Mouse (Mus musculus) liver, embryonic 11.5 days (tissue): ENCODE measurements around the gene Bod1. TPM values are rescaled to one million over a fixed set of nuclear protein-coding genes. Genes with fewer than 3 reads are reported as not detected.

Source experiments
- ATAC-seq: fragments of 200-750 bp; cut with Nextera tagmentation; replicated peaks from 2 replicates; pipeline ENCODE4 v1.8.0; 2017; ENCODE audit warnings: moderate number of reproducible peaks, mild to moderate bottlenecking, moderate TSS enrichment, moderate library complexity; ENCODE audit not compliant: low FRiP score
- DNase-seq: peaks from one replicate; pipeline ENCODE4 v3.0.0-alpha.2; 2017; ENCODE audit warnings: low spot score
- H3K27ac ChIP-seq: fragments of 300-500 bp; sonication (generic); 2 replicates; pipeline ENCODE4 v1.5.1; 2014; ENCODE audit warnings: mild to moderate bottlenecking, low read depth, low read length, control low read depth
- H3K27me3 ChIP-seq: fragments of 300-500 bp; sonication (generic); replicated peaks from 2 replicates; pipeline ENCODE4 v1.6.1; 2014; ENCODE audit warnings: low read length, mixed read lengths; ENCODE audit not compliant: control insufficient read depth, insufficient read depth
- H3K36me3 ChIP-seq: fragments of 300-500 bp; sonication (generic); 2 replicates; pipeline ENCODE4 v1.6.1; 2014; ENCODE audit warnings: mild to moderate bottlenecking, low read length, moderate library complexity, mixed read lengths; ENCODE audit not compliant: control insufficient read depth, insufficient read depth
- H3K4me1 ChIP-seq: fragments of 300-500 bp; sonication (generic); replicated peaks from 2 replicates; pipeline ENCODE4 v1.6.1; 2014; ENCODE audit warnings: low read length, mixed read lengths; ENCODE audit not compliant: control insufficient read depth, insufficient read depth
- H3K4me2 ChIP-seq: fragments of 300-500 bp; sonication (generic); 2 replicates; pipeline ENCODE4 v1.6.1; 2014; ENCODE audit warnings: mild to moderate bottlenecking, control low read depth, moderate library complexity
- H3K4me3 ChIP-seq: fragments of 300-500 bp; sonication (generic); 2 replicates; pipeline ENCODE4 v1.5.1; 2014; ENCODE audit warnings: low read depth, low read length, control low read depth
- H3K9ac ChIP-seq: fragments of 300-500 bp; sonication (generic); 2 replicates; pipeline ENCODE4 v1.6.1; 2014; ENCODE audit warnings: low read depth, low read length, control low read depth
- H3K9me3 ChIP-seq: fragments of 300-500 bp; sonication (generic); 2 replicates; pipeline ENCODE4 v1.6.1; 2016; ENCODE audit warnings: low read length, inconsistent platforms, mixed read lengths; ENCODE audit not compliant: control insufficient read depth
- WGBS: fragments of 180-500 bp; shearing (Covaris S2); extraction: QIAGEN DNeasy Blood & Tissue Kit; methylation state at CpG from one replicate; pipeline ENCODE4 v1.1.7; 2014; 5-methylcytosine and 5-hydroxymethylcytosine counted together
- polyA plus RNA-seq: library from polyadenylated mRNA; unstranded; fragments of >200 nt; fragmentation: Nextera tagmentation; extraction: Ambion mirVana; gene quantifications from 2 replicates; pipeline ENCODE4 v1.2.1, GENCODE M21; 2014

Gene Bod1
- 39.7 and 40.1 TPM in 2 replicates for polyA plus RNA-seq

- under 1% methylated on average over 76 of the region's 76 CpGs for WGBS
These were observed at the start of gene Bod1 for GRCm38 (mm10) chr11:31671354-31672169. Gene Bod1 (minus strand): TSS chr11:31671885.

GRCm38 (mm10) chr11:31719090-31719489 lies 47.4 kb upstream of the Bod1 start:
- H3K9me3 ChIP-seq = no peaks in the 10 kb centered on the region
- no peaks in the 10 kb centered on the region for H3K36me3 ChIP-seq
- no peak for ATAC-seq
- H3K4me1 ChIP-seq = no peaks in the 10 kb centered on the region
- no peaks in the 10 kb centered on the region for H3K27me3 ChIP-seq
- WGBS = 82% methylated on average over 4 of the region's 4 CpGs
- no peak overlapping the region for H3K9ac ChIP-seq
- no peak overlapping the region for H3K27ac ChIP-seq
- DNase-seq = no peak
- H3K4me3 ChIP-seq = no peak overlapping the region
- H3K4me2 ChIP-seq = no peak overlapping the region

More at GRCm38 (mm10) chr11:31671354-31672169, at the start of gene Bod1:
- Histone ChIP-seq H3K9me3 (no peaks in the 10 kb centered on the region), H3K4me2 (peak within 1 kb of the TSS; percentile 68), H3K4me1 (no peaks in the 10 kb centered on the region; the same call in 1 of the 2 replicates), H3K4me3 (peak within 1 kb of the TSS; percentile 71), H3K27ac (no peak within 1 kb of the TSS), H3K9ac (peak within 1 kb of the TSS; percentile 68), H3K27me3 (no peaks in the 10 kb centered on the region), H3K36me3 (peaks cover 9% of the 10 kb centered on the region)
- ATAC-seq (peak; percentile 93), DNase-seq (peak; percentile 82)

- H3K4me2 ChIP-seq = no peak overlapping the region
- ATAC-seq (no peak), DNase-seq (no peak)
- 54% methylated on average over 4 of the region's 4 CpGs for WGBS
- H3K36me3 ChIP-seq = no peaks in the 10 kb centered on the region
- no peaks in the 10 kb centered on the region for H3K9me3 ChIP-seq
- H3K9ac ChIP-seq = no peak overlapping the region
- H3K27ac ChIP-seq = no peak overlapping the region
- no peaks in the 10 kb centered on the region for H3K27me3 ChIP-seq
- no peaks in the 10 kb centered on the region for H3K4me1 ChIP-seq
- H3K4me3 ChIP-seq = no peak overlapping the region
These were observed 46.4 kb upstream of the Bod1 start for GRCm38 (mm10) chr11:31717926-31718735.

DNA sequence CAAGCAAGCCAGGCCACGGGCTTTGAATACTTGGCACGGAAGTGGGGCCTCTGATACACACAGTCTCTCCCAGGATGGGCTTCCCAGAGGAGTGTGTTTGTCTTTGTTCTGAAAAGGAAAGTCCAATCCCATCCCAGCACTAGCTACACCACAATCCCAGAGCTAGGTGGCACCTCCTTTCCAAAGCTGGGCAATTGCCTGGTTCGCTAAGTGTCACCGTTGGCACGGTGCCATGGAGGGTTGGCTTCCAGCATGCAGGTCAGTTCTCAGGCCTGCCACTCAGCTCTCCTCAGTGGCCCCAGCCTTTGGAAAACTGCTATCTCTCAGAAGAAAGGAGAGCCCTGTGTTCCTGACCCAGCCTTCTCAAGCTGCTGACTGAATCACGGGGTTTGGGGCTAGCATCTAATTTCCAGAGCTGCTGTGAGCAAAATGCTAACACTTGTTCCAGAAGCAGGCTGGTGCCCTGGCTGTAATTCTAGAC lies 42.0 kb upstream of the Bod1 start:
- no peak for DNase-seq
- WGBS = 78% methylated on average over 6 of the region's 6 CpGs
- no peak overlapping the region for H3K4me2 ChIP-seq

DNA sequence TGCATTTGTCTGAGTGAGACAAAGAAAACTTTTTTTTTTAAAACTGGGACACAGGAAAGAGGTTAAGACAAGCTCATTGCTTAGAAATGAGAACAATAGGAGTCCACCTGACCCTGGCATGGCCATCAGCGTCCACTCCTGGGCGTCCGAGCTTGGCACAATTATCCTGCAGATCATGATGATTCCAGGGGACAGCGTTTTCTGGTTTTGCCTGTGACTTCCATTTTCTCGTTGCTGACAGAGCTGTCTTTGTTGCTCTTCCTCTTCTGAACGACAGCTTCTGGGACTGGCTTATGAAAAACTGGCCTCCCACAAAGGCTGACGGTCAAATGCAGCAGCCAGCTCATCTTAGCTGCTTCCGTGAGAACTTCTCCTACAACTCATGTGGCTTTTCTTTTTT lies 41.4 kb upstream of the Bod1 start:
- Histone ChIP-seq H3K9me3 (no peaks in the 10 kb centered on the region), H3K27me3 (no peaks in the 10 kb centered on the region), H3K4me3 (no peak overlapping the region), H3K4me1 (no peaks in the 10 kb centered on the region), H3K36me3 (no peaks in the 10 kb centered on the region), H3K9ac (no peak overlapping the region), H3K27ac (no peak overlapping the region), H3K4me2 (no peak overlapping the region)
- DNase-seq (no peak), ATAC-seq (no peak)
- 73% methylated on average over 8 of the region's 8 CpGs for WGBS

More for the DNA sequence above, 42.0 kb upstream of the Bod1 start:
- ATAC-seq = no peak
- no peaks in the 10 kb centered on the region for H3K9me3 ChIP-seq
- no peak overlapping the region for H3K4me3 ChIP-seq
- H3K9ac ChIP-seq = no peak overlapping the region
- no peaks in the 10 kb centered on the region for H3K4me1 ChIP-seq
- H3K36me3 ChIP-seq = no peaks in the 10 kb centered on the region
- H3K27me3 ChIP-seq = no peaks in the 10 kb centered on the region
- no peak overlapping the region for H3K27ac ChIP-seq

- H3K4me3 ChIP-seq = no peak overlapping the region
- no peak overlapping the region for H3K27ac ChIP-seq
- no peaks in the 10 kb centered on the region for H3K4me1 ChIP-seq
- ATAC-seq (no peak), DNase-seq (no peak)
- no peaks in the 10 kb centered on the region for H3K27me3 ChIP-seq
- peaks cover 5% of the 10 kb centered on the region; the same call in 1 of the 2 replicates for H3K9me3 ChIP-seq
- H3K36me3 ChIP-seq = no peaks in the 10 kb centered on the region
- no peak overlapping the region for H3K9ac ChIP-seq
- no peak overlapping the region for H3K4me2 ChIP-seq
These were observed 36.1 kb upstream of the Bod1 start for GRCm38 (mm10) chr11:31707771-31708170.

GRCm38 (mm10) chr11:31703173-31703572 lies 31.5 kb upstream of the Bod1 start:
- H3K9ac ChIP-seq = no peak overlapping the region
- no peaks in the 10 kb centered on the region for H3K36me3 ChIP-seq
- H3K4me2 ChIP-seq = no peak overlapping the region
- H3K4me1 ChIP-seq = no peaks in the 10 kb centered on the region
- ATAC-seq (no peak), DNase-seq (no peak)
- 76% methylated on average over 8 of the region's 8 CpGs for WGBS
- H3K4me3 ChIP-seq = no peak overlapping the region
- H3K27ac ChIP-seq = no peak overlapping the region
- H3K27me3 ChIP-seq = no peaks in the 10 kb centered on the region
- H3K9me3 ChIP-seq = peaks cover 5% of the 10 kb centered on the region; the same call in 1 of the 2 replicates

GRCm38 (mm10) chr11:31701901-31702300 lies 30.2 kb upstream of the Bod1 start:
- DNase-seq (no peak), ATAC-seq (no peak)
- H3K4me3 ChIP-seq = no peak overlapping the region
- WGBS = 85% methylated on average over 3 of the region's 3 CpGs
- no peak overlapping the region for H3K9ac ChIP-seq
- H3K9me3 ChIP-seq = no peaks in the 10 kb centered on the region
- H3K27me3 ChIP-seq = no peaks in the 10 kb centered on the region
- no peak overlapping the region for H3K27ac ChIP-seq
- no peaks in the 10 kb centered on the region for H3K36me3 ChIP-seq
- no peak overlapping the region for H3K4me2 ChIP-seq
- no peaks in the 10 kb centered on the region for H3K4me1 ChIP-seq
